Mouse (Mus musculus) ES-E14 (cell line): ENCODE data around the gene Anks1b. TPM values are rescaled to one million over a fixed set of nuclear protein-coding genes. Genes with fewer than 3 reads are reported as not detected.

Experiments
- DNase-seq: peaks from one replicate; pipeline ENCODE4 v3.0.0-alpha.2; 2013; ENCODE audit warnings: low read depth, low spot score
- H3K27ac ChIP-seq: 2 replicates; pipeline ENCODE4 v1.5.1; 2012; ENCODE audit warnings: low read depth, mild to moderate bottlenecking, low read length, moderate library complexity, mixed read lengths; ENCODE audit not compliant: poor library complexity, insufficient read depth, severe bottlenecking
- H3K36me3 ChIP-seq: 2 replicates; pipeline ENCODE4 v1.6.1; 2012; ENCODE audit warnings: mild to moderate bottlenecking, low read length, moderate library complexity, mixed read lengths; ENCODE audit not compliant: control insufficient read depth, poor library complexity, insufficient read depth, severe bottlenecking
- H3K4me1 ChIP-seq, 2 experiments: fragments of 150-350 bp in 1 of 2; sonication (generic) in 1 of 2; 2 replicates each; pipeline ENCODE4 v1.6.1; 2012; ENCODE audit warnings: low read length in 2 of 2, mild to moderate bottlenecking in 1 of 2, mixed read lengths in 1 of 2; ENCODE audit not compliant: control insufficient read depth in 2 of 2, insufficient read depth in 2 of 2, poor library complexity in 1 of 2
- H3K4me3 ChIP-seq, 2 experiments: fragments of 150-350 bp in 1 of 2; sonication (generic) in 1 of 2; 2 replicates each; pipeline ENCODE4 v1.5.1; 2012; ENCODE audit warnings: low read length in 2 of 2, low read depth in 1 of 2, mild to moderate bottlenecking in 1 of 2, mixed read lengths in 1 of 2; ENCODE audit not compliant: insufficient read depth in 1 of 2, poor library complexity in 1 of 2, severe bottlenecking in 1 of 2
- H3K9ac ChIP-seq: 2 replicates; pipeline ENCODE4 v1.6.1; 2012; ENCODE audit warnings: low read depth, mild to moderate bottlenecking, low read length, mixed read lengths; ENCODE audit not compliant: poor library complexity, insufficient read depth, severe bottlenecking
- H3K9me3 ChIP-seq: fragments of 150-350 bp; sonication (generic); 2 replicates; pipeline ENCODE4 v1.6.1; 2012; ENCODE audit warnings: low read depth, mild to moderate bottlenecking, low read length; ENCODE audit not compliant: control insufficient read depth, insufficient read depth
- CHD2 ChIP-seq: IDR thresholded peaks from 2 replicates; pipeline ENCODE4 v1.6.1; 2014; ENCODE audit warnings: mild to moderate bottlenecking, low read depth, low read length, inconsistent platforms
- HCFC1 ChIP-seq: IDR thresholded peaks from 2 replicates; pipeline ENCODE4 v1.6.1; 2012; ENCODE audit warnings: low read length, inconsistent platforms, borderline replicate concordance; ENCODE audit not compliant: insufficient read depth
- MAFK ChIP-seq: IDR thresholded peaks from 2 replicates; pipeline ENCODE4 v1.6.1; 2014; ENCODE audit warnings: mild to moderate bottlenecking, low read depth, low read length, inconsistent platforms; ENCODE audit not compliant: insufficient read depth
- ZC3H11A ChIP-seq: IDR thresholded peaks from 2 replicates; pipeline ENCODE4 v1.6.1; 2012; ENCODE audit warnings: low read depth, mild to moderate bottlenecking, inconsistent platforms, low read length, borderline replicate concordance
- ZNF384 ChIP-seq: IDR thresholded peaks from 2 replicates; pipeline ENCODE4 v1.6.1; 2012; ENCODE audit warnings: low read depth, low read length, inconsistent platforms
- in situ Hi-C, 2 experiments: fragments of 600-800 bp; cut with MboI; formaldehyde crosslinking; loops; one replicate each; pipeline ENCODE4 v1.15.1; 2025; ENCODE audit warnings: low sequenced_read_pairs in 2 of 2, inconsistent platforms in 1 of 2; ENCODE audit not compliant: unreplicated experiment in 2 of 2
- total RNA-seq: library from RNA; depleted of rRNA; stranded (reverse); fragments of 300-350 nt; gene quantifications from 2 replicates; pipeline ENCODE4 v1.2.3, GENCODE M21; 2012

The Anks1b gene
- total RNA-seq, 1 experiment: 2.6 TPM

DNA sequence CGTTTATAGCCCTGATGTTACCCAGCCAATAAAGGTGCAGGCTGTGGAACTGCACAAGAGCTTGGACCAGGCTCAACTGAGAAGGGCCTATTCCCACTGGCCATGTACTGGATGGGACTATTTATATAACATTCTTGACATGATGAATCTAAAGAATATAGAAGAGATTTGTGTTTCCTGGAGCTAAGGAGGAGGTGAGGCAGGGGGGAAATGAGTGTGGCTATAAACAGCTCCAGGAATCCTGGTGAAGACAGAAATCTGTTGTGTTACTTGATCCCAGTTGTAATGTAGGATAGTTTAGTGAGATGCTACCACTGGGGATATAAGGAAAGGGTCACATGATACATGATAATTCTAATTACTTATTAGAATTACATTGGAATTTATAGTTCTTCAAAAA, 472.1 kb downstream of the Anks1b start:
- Histone ChIP-seq H3K36me3 (no peaks in the 10 kb centered on the region), H3K9me3 (no peaks in the 10 kb centered on the region), H3K4me3 (no peak overlapping the region), H3K4me1 (no peaks in the 10 kb centered on the region), H3K9ac (no peak overlapping the region), H3K27ac (no peak overlapping the region)
- no peak for DNase-seq
- no peak for TF ChIP-seq ZC3H11A
- no peak for TF ChIP-seq CHD2
- TF ChIP-seq MAFK: no peak
- no peak for TF ChIP-seq HCFC1
- no peak for TF ChIP-seq ZNF384
- in situ Hi-C loops: no loop called here

DNA sequence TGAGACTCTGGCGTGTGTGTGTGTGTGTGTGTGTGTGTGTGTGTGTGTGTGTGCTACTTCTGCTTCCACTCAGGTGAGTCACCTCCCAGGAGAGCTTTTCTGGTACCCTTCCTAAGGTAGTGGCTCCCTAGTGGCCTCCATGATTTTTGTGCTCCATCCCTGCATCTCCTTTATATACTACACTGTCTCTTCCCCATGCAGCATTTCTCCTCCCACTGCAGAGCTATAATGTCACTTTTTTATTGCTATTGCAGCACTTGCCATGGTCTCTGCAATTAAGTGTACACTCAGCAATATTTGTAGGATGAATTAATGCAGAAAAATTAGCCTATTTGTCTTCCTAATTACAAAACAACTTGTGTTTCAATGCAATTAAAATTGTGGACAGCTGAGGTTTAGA, 482.9 kb downstream of the Anks1b start:
- Histone ChIP-seq H3K4me3 (no peak overlapping the region), H3K9ac (no peak overlapping the region), H3K36me3 (no peaks in the 10 kb centered on the region), H3K9me3 (no peaks in the 10 kb centered on the region), H3K4me1 (no peaks in the 10 kb centered on the region), H3K27ac (no peak overlapping the region)
- DNase-seq: no peak
- TF ChIP-seq HCFC1: no peak
- no peak for TF ChIP-seq CHD2
- TF ChIP-seq ZC3H11A: no peak
- TF ChIP-seq MAFK: no peak
- TF ChIP-seq ZNF384: no peak
- in situ Hi-C loops: no loop called here

DNA sequence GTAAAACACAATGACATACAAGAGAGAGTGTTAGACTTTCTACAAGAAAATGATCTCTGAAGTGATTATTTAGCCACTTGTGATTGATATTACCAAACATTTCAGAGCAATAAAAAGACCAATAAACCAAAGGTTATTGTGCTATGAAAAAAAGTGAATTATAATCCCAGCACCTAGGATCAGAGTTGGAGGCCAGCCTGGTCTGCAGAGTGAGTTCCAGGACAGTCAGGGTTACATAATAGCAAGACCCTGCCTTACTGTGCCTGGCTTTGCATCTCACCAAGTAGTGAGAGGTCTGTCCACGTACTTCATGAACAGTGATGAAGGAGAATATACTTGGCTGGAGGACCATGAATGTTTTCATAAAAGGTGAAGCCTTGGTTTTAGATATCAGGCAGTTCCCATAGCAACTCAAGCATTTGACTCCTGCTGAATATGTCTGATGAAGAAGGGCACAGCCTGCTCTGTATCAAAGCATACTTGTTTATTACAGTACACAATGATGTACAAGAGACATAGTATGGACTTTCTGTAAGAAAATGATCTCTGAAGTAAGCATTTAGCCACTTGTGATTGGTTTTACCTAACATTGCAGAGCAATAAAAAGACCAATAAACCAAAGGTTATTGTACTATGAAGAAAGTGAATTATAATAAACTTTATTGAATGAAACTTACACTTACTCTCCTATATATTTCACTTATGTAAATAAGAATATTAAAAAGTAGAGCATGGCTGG, 484.0 kb downstream of the Anks1b start:
- no peak overlapping the region for H3K27ac ChIP-seq
- no peaks in the 10 kb centered on the region for H3K36me3 ChIP-seq
- DNase-seq: no peak
- no peak for TF ChIP-seq MAFK
- no peak for TF ChIP-seq ZC3H11A
- no peak overlapping the region for H3K4me3 ChIP-seq
- no peaks in the 10 kb centered on the region for H3K9me3 ChIP-seq
- no peak overlapping the region for H3K9ac ChIP-seq
- in situ Hi-C loops: no loop called here
- no peaks in the 10 kb centered on the region for H3K4me1 ChIP-seq

DNA sequence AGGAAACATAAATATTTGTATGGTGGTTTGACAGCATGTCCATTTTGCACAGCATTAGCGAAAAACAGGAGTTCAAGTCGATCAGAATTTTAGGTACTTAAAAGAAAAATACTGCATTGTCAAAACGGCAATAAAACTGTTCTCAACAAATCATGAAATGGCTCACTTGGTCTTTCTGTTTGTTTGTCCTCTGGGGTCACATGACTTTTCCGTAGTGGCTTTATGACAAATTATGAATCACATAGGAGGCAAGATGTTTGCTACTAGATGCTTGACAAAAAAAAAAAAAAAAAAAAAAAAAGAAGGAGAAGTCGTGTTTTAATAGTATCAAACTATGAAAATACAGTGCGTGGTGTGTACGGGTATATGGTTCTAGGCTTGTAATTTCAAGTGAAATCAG, 495.7 kb downstream of the Anks1b start:
- Histone ChIP-seq H3K4me3 (no peak overlapping the region), H3K9me3 (no peaks in the 10 kb centered on the region), H3K27ac (no peak overlapping the region), H3K36me3 (no peaks in the 10 kb centered on the region), H3K4me1 (no peaks in the 10 kb centered on the region), H3K9ac (no peak overlapping the region)
- TF ChIP-seq CHD2 (no peak), ZC3H11A (no peak), MAFK (no peak), HCFC1 (no peak), ZNF384 (no peak)
- no peak for DNase-seq
- in situ Hi-C loops: no loop called here

DNA sequence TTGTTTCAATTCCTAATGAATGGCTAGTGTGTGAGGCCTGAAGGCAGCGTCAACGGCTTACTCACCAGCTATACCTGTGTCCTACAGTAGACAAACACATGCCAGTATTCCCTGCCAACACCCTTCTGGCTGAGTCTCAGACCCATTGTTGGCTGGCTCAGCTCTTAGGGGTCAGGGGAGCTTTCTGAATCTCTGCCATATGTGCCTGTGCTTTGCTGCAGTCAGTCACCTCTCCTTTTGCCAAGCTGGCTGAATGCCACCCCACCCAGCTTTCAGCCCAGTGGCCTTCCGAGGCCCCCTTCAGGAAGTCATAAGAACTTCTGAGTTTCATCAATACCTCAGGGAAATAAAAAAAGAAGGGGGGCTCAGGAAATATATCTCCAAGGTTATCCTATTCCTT, 497.4 kb downstream of the Anks1b start:
- no peak for TF ChIP-seq ZC3H11A
- no peak for TF ChIP-seq MAFK
- TF ChIP-seq CHD2: no peak
- no peak for TF ChIP-seq HCFC1
- no peak for TF ChIP-seq ZNF384
- in situ Hi-C loops: no loop called here
- no peak overlapping the region for H3K4me3 ChIP-seq

More for the DNA sequence above, 497.4 kb downstream of the Anks1b start:
- no peaks in the 10 kb centered on the region for H3K36me3 ChIP-seq
- H3K27ac ChIP-seq: no peak overlapping the region
- no peak overlapping the region for H3K9ac ChIP-seq
- no peaks in the 10 kb centered on the region for H3K4me1 ChIP-seq
- no peak for DNase-seq
- no peaks in the 10 kb centered on the region for H3K9me3 ChIP-seq
